Mouse (Mus musculus) skeletal muscle tissue, adult 2 months (tissue): ENCODE data around the gene Rnf19b.

Experiments
- DNase-seq: peaks from one replicate; pipeline ENCODE4 v3.0.0-alpha.2; 2012; ENCODE audit warnings: low read depth, low spot score

Gene Rnf19b

DNA sequence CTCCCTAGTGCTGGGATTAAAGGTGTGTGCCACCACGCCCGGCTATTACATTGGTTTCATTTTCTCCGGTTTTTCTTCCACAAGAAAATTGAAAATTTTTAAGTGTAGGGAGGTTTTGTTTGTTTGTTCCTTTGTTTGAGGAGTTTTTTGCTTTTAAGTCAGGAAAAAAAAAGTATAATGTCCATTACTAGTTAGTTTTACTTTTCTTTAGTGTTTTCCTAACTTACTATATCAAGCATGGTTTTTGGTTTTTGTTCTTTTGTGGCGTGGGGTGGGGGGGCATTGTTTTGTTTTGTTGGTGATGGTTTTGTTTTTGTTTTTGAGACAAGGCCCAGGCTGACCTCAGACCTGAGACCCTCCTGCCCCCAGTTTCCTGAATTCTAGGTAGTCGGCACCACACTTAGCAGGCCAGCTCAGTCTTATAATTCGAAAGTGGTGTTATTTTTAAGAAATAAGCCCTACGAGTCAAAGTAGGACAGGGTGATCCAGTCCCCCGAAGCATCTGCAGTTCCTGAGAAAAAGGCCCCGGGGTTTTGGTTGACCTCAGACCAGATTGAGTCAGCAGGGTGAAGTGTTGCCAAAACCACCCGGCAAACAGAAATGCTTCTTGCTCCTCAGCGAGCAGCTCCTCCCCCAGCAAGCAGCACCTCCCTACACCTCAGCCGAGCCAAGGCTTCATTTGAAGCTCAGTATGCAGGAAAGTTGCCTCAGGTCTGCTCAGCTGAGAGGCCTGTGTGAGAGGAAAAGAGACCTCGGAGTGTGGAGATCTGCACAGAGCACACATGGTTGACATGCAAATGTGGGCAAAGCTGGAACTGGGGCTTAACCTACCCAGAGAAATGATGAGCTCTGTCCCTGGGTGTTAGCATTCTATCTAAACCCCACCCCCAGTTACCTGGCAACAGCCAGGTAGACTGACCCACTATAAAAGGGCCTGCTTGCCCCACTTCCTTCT, 23.1 kb upstream of the Rnf19b start:
- peak; percentile 88 for DNase-seq

DNA sequence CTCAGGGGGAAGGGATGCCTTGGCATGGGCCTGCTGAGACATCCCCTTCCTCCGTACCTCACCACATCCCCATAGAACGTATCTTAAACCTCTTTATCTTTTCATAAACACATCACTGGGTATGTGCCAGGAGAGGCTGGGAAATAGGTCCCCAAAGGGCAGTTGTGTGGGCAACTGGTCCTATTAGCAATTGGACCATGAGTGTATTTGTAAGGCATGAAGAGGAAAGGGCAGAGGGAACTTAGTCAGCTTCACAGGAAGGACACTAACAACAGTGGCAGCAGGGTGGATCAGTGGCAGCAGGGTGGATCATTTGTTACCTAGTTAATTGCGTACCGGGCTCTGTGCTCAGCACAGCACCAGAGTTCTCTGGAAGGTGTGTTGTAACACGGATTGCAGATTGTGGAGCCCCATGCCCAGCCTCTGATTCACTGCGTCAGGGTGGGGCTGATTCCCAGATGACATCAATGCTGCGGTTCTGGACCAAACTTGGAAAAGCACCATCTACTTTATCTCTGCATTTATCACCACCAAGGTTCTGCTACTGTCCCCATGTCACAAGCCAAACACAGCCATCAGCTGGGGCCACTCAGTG, 22.1 kb upstream of the Rnf19b start:
- no peak for DNase-seq

DNA sequence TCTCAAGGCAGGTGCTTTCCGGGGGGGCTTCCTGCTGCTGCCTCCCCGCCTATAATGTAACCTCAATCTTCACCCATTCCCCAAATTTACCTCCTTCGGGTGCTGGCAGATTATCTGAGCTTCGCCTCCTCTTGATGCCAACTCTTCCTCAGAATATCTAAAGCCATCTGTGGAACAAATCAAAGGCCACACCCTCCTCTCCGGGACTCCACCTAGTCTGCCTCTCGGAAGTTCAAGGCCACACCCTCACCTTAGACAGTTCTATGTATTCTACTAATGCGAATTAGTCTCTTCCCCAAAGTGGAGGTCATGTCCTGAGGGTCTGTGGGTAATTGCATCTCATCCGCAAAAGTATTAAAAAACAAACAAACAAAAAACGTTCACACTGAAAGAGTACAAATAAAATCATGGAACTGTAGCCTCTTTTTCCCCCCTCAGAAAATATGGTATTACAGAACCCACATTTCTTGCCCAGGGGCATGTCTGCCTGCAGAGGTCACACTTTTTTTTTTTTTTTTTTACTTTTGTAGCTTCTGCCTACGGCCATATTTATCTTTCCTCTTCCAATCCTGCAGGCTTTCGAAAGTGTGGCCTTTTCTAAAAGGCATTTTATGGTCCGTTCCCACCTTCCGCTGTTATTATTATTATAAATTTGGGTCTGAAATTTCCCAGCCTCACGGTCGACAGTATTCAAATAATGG, 10.2 kb upstream of the Rnf19b start:
- DNase-seq, result no peak

DNA sequence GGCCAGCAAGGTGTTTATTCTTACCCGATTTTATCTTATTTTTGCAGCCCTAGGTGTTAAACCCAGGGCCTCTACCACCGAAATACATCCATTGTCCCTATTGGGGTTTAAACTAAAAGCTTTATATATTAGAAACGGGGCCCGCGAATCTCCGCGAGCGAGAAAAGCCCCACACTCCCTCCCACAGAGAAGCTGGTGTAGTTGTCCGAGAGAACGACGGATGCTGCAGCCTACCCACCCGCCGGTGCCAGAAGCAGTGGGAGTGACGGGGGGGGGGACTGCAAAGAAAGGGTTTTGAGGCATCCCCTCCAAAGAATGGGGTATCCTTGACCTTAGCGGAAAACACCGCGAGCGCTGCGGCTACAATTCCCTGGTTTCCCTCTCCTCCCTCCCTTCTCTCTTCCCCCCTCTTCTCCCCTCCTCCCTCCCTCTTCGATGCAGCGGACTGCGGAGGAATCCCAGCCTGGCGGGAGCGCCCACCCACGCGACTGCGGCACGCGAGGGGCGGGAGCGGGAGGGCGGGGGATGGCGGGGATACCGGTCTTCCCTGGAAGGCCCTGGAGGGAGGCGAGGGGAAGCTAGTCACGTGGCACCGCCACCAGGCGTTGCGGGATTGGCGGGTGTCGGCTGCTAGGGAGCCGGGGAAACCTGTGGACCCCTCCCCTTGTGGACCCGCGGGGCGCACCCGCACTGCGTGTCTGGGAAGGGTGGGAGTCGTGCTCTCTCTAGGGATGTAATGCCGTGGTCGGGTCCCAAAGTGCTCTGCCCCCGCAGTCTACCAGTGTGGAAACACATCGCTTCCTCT, 9.4 kb upstream of the Rnf19b start:
- no peak for DNase-seq

DNA sequence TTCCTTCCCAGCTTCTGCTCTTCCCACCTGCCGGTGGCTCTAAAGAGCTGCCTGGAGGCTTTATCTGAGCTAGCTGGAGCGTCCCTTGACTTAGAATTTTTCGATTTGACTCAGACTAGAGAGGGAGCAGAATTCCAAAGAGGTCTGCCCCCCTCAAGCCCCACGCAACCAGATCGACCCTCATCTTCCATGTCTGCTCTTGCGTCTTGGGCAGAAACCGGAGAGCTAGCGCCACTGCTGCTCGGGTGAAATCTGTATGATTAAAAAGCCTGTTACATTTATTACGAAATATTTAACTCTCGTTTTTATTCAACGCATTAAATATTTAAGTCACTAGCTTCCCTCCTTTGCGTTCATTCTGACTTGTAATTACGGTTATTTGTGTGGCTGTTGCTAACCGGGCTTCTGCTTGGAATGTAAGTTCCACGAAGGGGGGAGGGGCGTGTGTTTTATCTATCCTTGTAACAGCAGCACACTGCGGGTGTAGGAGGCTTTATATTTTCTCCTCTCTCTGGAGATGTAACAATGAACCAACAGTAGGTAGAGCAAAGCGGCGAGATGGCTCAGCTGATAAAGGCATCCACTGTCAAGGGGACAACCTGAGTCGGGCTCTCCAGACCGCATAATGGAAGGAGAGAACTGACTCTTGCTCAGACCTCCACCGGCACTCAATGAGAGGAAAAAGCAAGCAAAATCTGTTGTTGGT, 8.6 kb upstream of the Rnf19b start:
- DNase-seq, result no peak

DNA sequence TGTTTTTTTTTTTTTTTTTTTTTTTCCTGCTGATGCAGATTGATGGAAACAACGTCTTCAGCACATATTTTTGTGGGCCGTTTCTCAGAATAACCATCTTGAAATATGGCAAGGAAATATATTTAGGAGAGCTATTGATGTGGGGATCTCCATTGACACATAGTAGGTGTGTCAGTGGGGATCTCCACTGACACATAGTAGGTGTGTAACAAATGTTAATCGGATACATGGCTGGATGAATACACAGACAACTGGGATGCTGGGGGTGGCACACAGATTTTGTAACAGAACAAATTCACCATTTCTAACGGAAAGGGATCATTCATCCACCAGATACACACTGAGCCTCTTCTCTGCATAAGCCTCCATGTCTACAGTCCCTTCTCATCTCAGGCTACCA, 7.7 kb upstream of the Rnf19b start:
- DNase-seq, result no peak

DNA sequence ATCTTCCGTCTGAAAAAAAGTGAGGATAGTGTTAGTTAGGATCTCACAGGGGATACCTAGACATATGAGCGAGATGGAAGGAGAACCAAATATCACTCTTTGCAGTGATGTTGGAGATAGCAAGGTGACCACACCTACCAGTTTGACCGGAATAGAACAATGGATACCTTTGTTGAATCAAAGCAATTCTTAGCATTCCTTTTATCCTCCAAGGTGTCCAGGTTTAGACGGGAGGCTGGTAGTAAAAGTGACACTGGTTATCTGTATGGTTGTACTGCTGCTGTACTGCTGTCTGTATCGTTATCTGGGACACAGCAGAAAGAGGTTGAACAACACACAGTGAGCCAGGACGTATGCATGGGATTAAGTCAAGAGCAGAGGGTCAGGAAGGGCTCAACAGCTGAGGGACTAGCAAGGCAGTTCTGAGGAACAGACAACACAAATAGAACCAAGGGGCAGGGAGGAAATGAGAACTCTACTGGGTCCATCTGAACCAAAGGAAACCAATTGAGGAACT, 7.1 kb upstream of the Rnf19b start:
- DNase-seq, result no peak

DNA sequence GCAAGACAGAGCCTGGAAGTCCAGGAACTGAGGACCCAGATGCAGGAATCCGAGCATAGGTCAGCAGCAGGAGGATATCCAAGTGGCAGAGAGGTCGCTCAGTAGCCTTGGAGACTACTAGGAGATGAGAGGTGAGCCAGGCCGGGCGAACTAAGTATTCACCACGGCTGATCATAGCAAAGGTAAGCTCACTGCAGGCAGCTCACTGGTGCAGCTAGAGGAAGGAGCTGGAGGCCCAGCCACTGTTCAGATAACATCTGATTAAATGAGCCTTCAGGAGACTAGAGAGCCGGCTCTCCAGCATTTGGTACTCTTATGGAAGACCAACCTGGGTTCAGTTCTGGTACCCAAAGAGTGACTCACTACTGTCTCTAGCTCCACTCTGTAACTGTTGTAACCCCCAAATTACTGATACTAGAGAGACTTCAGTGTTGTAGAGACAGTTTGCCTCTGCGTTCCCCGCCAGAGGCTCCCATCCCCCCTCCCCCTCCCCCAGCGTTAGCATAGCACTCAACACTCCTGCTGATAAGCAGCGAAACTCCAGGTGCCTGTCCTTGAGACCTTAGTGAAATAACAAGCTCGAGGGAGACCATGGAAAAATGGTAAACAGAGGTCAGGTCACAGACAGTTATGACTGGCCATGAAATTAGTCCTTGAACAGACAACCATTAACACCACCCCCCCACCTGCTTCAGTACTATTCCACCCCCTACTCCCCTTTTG, 6.4 kb upstream of the Rnf19b start:
- DNase-seq, result no peak

DNA sequence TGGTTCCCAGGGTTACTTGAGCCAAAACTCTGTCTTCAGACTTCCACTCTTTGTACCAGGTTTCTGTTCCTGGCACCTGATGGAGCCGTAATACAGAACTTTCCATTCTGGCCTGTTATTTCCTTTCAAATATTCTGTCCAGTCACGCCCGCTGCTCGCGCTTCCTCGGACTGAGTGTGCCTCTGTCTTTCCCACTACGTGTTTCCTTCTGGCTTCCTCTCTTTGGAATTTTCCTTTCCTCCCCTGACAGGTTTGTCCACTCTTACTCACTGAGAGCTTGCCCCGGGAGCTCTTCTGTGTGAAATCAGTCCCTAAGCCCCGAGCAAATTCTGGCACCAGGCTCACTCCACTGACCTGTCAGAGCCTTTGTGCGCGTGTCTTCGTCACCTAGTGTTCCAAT, 3.3 kb upstream of the Rnf19b start:
- no peak for DNase-seq

DNA sequence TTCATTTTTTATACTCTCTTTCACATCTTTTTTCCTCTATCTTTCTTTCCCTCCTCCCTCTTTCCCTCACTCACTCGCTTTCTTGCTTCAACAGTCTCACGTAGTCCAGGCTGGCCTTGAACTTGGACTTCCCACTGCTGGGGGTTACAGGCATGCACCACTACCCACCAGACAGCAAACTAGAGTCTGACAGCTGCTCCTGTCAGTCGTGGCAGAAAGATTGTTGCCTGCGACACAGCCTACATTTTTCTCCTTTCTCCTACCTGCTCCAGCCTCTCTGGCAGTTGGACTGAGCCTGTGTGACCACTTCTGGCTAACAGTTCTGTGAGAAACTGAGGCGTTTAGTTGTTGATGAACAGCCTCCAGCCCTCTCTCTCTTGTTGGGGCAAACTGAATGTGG, 2.5 kb upstream of the Rnf19b start:
- DNase-seq, result no peak

DNA sequence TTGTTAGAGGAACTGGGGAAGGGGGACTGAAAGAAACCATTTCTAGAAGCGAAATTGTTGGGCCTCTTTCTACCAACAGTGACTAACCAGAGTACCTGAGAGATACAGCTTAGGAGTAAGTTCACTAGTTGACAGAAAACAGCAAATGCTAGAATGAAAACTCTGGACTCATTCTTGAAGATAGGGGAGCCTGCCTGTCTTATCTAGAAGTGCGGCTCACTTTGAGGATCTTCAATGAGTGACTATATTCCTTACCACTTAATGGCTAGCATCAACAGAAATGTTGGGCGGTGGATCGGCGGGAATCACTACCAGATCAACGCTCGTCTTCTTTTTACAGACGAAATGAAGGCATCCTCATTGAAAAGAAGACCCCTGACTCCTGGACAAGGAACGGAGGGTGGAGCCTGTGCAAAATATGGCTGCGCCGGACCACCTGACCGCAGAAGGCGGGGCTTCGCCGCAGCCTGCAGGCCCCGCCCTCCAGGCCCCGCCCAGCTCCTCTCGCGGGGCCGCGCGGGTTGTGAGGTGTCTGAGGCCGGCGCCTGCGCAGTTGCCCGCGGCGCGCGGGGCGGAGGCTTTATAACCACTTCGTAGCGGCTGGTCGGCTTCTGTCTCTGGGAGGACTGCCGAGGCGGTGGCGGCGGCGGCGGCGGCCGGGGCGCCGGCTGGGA, 401 bp upstream of the Rnf19b start:
- peak; percentile 95 for DNase-seq

DNA sequence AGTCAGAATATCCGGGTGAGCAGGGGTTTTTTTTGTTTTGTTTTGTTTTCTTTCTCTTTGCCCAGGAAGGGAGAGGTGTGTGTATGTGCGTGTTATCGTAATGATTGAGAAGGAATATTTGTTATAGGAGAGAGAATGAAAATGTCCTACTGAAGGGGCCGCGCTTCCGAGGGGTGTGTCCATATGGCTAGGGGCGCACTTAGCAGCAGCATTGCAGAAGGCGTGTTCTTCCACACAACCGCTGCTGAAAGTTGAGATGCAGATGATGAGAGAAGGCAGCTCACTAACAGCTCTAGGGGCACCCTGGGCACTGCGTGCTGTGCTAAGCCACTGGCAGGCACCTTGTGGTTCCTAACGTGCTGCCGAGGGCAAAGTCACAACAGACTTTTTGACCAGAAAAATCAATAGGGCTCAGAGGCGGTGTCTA, 1.1 kb downstream of the Rnf19b start:
- DNase-seq, result no peak

DNA sequence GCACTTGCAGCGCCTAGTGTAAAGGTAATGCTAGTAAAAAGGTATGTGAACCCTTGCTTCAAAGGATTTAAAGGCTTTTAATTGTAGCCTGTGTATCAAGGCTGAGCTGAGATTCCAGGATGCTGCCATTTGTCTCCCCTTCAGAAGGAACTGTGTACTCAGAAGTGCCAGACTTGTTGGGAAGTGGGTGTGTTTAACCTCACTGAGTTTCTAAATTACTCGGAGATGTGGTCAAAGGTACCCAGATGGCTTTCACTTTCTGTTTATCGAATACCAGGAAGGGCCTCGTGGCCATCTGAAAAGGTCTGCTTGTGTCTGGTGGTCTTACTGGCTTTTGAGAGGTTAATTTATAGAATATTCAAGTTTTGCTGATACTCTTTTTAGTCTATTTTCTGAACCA, 1.9 kb downstream of the Rnf19b start:
- no peak for DNase-seq

DNA sequence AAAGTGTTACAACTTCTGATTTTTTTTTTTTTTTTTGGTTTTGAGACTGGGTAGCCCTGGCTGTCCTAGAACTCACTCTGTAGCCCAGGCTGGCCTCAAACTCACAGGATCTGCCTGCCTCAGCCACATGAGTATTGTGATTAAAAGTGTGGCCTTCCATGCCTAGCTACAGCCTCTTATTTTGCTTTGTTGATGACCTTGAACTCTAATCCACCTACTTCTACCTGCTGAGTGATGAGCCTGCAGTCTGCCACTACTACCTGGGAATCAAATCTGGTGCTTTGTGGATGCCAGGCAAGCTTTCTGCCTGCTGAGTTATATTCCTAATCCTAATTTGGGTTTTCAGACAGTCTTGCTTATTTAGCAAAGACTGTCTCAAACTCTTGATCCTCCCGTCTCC, 3.4 kb downstream of the Rnf19b start:
- no peak for DNase-seq

DNA sequence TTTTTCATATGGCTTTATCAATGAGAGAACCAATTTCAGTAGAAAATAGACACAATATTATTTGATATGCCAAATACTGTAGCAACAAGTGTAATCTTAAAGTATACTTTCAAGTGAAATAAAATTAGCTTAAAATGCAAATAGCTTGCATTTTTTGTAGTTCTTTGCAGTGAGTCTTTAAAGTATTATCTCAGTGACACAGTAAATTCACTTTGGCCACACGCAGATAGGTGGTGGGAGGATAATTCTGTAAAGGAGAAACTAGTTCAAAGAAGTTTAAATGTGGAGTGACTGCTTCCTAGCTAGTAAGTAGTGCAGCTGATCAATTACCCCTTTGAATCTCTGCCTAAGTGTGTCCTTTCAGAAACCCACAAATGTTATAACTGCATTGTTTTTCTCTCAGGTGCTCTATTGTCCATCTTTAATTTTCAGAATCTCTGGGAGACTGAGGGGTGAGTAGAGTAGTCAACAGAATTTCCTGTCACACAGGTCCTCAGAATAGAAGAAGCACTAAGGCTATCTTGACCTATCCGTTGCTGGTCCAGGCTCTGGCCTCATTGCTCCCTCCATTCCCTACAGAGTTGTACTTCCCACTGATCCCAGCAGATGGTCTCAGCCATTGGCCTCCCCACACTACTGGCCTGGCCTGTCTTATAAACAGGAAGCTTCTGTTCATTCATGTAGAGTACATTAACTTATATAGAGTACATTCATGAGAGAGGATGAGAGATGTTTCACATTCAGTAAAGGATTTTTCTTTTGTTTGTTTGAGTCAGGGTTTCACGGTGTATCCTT, 4.4 kb downstream of the Rnf19b start:
- DNase-seq, result no peak

DNA sequence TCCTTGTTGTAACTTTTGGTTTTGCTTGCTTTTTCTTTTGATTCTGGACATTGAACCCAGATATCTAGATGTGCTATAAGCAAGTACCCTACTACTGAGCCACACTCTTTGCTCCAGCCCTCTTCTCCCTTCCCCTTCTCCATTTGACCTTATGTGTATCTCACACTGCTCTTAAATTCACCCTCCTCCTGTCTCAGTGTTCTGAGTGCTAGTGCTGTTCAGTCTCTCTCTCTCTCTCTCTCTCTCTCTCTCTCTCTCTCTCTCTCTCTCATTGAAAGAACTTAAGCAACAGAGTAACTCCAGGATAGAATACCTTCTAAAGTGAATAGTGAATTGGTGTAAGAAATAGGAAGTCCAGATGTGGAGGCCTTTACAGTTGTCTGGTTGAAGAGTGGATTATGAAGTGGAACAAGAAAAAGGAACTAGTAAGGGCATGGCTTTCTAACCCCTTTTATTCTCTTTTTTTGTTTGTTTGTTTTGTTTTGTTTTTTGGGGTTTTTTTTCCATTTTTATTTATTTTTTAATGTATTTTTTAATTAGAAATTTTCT, 7.7 kb downstream of the Rnf19b start:
- DNase-seq, result no peak

DNA sequence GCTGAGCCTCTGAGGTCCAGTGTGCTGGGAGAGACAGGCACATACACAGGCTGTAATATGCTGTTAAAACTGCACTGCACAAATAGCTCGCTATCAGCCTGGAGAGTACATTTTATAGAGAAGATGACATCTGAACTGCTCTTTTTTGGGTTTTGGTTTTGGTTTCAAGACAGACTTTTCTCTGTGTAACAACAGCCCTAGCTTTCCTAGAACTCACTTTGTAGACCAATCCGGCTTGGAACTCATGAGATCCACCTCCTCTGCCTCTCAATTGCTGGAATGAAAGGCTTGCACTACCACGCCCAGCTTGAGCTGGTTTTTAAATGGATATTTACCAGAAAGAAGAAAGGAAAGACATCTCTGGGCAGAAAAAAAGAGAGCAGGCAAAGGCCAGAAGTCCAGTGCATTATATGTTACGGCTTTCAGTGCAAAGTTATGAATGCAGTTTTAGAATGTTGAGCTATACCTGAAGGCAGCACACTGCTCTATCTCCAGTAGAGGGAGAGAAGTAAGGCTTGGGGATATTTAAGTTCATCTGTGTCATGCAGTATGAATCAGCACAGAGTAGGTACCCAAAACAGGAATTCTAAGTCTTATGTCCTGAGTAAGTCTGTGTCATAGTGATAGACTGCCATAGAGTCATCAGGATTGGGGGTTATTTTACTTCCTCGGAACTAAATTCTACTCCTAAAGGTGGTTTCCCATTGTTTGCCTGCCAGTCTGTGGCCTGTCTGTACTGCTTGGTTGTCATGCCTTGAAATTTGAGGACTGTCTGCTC, 9.8 kb downstream of the Rnf19b start:
- DNase-seq, result no peak

DNA sequence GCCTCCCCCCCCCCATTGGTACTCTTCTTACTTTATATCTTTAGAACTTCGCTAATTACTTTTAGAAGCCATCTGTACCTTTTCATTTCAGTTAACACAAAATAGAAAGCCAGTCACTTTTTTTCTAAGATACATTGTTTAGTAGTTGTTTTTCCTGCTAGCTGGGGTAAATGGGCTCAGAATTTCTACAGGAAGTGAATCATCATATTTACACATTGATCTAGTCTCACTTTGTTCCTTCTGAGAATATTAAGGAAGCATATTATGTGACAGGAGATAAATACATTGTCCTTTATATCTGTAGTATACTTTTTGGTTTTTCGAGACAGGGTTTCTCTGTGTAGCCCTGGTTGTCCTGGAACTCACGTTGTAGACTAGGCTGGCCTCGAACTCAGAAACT, 10.8 kb downstream of the Rnf19b start:
- no peak for DNase-seq
